Mouse (Mus musculus) MEL (cell line): ENCODE results near the gene Klhdc7b.
A peak's percentile ranks its signal among the peaks of the same experiment; 100 is the strongest.

Source experiments
- CTCF ChIP-seq, 3 experiments: IDR thresholded peaks in 2 of 3; conservative IDR thresholded peaks in 1 of 3; 2 replicates each; pipeline ENCODE4 v1.5.1; 2011 to 2012; ENCODE audit warnings: low read length in 3 of 3, low read depth in 2 of 3, mild to moderate bottlenecking in 2 of 3, improper control_type of control experiment in 1 of 3, inconsistent platforms in 1 of 3, mixed read lengths in 1 of 3, moderate library complexity in 1 of 3; ENCODE audit not compliant: control insufficient read depth in 1 of 3, insufficient read depth in 1 of 3, poor library complexity in 1 of 3, severe bottlenecking in 1 of 3
- GATA1 ChIP-seq: IDR thresholded peaks from 2 replicates; pipeline ENCODE4 v1.6.1; 2011; ENCODE audit warnings: low read depth, low read length, improper control_type of control experiment
- NELFE ChIP-seq: IDR thresholded peaks from 2 replicates; pipeline ENCODE4 v1.6.1; 2011; ENCODE audit warnings: low read depth, low read length, improper control_type of control experiment
- NRF1 ChIP-seq: IDR thresholded peaks from 2 replicates; pipeline ENCODE4 v1.6.1; 2014; ENCODE audit warnings: low read depth, mild to moderate bottlenecking, inconsistent platforms, low read length, improper control_type of control experiment, moderate library complexity; ENCODE audit not compliant: poor library complexity, insufficient read depth, severe bottlenecking

DNA sequence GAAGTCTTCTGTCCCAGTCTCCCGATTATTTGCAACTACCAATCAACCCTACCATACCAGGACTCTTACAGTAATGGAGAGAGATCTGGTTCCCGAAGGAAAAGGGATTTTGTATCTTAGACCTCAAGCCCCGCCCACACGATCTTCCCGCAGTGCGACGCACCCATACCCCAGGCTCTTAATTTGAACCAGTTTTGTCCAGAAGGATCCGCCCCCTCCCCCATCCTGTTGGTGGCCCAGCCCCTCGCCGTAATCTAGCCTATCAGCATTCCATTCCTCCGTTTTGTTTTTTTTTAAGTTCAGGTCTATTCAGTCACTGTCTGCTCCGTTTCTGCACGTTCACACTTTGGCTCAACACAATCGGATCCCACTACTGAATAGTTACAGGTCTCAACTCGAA lies 28.3 kb upstream of the Klhdc7b start:
- TF ChIP-seq NELFE (peak; percentile 46), CTCF (IDR thresholded peaks at IDR 0.05 in 2 of 3, conservative IDR thresholded peaks at IDR 0.05 in 1 of 3; ENCODE audit: control insufficient read depth in 1 of 3, insufficient read depth in 1 of 3, low read depth in 2 of 3, low read length in 3 of 3, poor library complexity in 1 of 3, severe bottlenecking in 1 of 3) (no peak), NRF1 (no peak), GATA1 (no peak)
